Mouse (Mus musculus): Measurements from ENCODE around the gene Asdurf.
A peak's percentile ranks its signal among the peaks of the same experiment; 100 is the strongest.
"Not testable (repeated sequence)": the region's sequence is repeated elsewhere in the genome, so short reads cannot be mapped to it uniquely, and the experiment has no call there.

Asdurf gene

DNA sequence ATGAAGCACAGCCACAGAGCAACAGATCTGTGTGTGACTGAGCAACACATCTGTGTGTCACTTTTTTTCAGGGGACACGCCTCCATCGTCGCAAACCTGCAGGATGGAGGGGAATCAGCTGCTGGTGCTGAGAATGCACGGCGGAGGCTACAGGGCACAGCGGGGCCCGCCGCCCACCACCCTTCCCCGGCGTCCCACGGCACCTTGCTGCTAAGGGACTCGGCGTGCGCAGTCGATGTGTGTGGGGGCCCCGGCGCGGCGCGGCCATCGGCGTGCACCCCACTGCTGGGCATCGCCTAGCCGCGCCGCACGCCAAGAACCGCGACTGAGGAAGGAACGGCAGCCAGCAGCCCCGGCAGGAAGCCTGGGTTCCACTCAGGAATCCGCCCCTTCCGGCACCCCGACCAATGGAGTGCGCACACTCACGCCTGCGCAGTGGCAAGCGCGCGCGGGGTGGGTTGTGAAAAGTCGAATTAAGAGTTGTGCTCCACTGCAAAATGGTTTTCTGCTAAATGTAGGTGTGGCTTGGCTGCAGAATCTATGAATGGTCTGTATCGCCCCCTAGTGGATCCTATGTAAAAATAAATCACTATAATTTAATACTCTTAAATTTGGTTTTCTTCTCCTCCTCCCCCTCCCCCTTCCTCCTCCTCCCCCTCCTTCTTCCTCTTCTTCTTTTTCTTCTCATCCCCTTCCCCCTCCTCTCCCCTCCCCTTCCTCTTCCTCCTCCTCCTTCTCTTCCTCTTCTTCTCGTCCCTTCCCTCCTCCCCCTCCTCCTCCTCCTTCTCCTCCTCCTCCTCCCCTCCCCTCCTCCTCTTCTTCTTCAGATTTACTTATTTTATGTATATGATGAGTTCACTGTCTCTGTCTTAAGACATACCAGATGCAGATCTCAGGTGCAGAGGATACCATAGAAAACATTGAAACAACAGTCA, at the start of gene Asdurf, which contains the start of the genes Gm28551 and Asnsd1:
Gene Asdurf, minus strand, starts transcription at position 293 of the 935 bp plus-strand sequence.
Gene Gm28551, minus strand, starts transcription at position 341 of the 935 bp plus-strand sequence.
Gene Asnsd1, minus strand, starts transcription at position 426 of the 935 bp plus-strand sequence.
- peak; percentile 96 for DNase-seq (ENCODE audit: low spot score)

DNA sequence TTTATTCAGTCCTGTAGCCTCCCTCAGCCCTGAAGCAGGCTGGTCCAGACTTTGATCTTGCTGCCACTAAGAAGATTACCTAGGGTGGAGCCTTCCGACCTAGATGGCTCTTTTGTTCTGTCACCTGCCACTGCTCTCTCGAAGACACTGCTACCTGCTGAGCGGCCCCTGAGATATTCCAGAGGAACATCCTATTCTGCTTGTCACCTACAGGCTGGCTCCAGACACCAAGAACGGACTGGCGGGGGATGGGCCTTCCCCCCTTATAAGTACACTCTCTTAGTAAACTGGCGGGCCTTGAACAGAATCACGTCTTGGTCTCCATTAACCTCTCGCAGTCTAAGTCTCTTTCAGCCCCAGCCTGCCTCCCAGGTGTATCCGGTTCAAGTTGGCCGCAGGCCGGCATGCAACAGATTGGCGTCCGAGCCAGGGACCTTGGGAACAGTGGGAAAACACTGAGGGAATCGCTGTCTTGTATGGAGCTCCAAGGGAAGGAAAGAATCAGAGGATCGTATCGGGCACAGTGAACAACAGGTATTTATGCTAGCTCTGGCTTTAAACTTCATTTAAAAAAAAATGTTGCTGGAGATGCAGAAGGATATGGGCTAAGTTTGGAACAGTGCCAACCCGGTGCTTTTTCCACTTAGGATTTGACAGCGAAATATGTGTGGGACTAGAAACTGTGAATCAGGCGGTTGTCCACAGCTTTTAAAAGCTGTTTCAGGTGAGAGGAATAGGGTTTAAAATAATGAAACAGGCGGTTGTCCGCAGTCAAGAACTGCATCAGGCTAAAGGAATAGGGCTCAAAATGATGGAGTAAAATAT, 41.7 kb upstream of the Asdurf start:
- DNase-seq (ENCODE audit: low spot score): not testable (repeated sequence)

DNA sequence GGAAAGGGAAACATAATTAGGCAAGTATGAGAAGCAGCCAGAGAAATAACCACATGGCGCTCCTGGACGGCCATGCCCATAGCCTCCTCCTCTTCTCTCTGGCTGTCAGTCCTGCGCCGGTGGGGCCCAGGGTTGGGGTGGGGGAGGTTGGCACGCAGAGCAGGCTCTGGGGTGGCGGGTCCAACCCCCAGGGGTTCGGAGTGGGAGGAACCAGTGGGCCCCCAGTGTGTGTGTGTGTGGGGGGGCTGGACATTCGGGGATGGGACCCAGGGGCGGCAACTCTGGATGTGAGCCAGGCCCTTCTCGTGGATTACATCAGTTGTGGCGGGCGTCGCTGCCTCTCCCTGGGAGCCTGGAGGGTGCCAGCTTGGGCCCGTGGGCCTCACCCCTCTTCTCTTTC, 36.3 kb upstream of the Asdurf start:
- no peak for DNase-seq (ENCODE audit: low spot score)

DNA sequence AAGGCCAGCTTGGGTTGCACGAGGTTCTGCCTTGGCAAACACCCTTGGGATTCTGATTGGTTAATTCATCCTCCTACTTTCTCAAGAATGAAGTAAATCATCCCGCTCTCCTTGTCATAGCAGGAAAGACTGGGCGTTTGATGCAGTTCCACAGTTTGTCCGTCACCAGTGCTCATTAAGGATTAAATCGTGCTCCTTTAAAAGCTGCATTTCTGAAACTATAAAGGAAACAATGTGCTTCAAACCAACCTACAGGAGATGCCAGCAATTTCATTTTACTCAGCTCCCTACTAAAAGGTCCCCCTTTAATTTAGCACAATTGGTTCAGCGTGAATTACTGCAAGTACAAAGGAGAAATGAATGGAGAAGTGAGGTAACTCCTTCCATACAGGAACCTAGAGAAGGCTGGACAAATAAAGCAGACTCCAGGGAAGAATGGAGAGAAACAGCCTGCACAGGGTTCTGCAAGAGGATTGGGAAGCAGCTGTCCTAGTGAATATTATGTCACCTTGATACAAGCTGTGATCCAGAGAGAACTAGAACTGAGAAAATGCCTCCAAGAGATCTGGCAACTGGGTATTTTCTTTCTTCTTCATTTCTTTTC, 31.8 kb upstream of the Asdurf start:
- DNase-seq (ENCODE audit: low spot score): no peak

DNA sequence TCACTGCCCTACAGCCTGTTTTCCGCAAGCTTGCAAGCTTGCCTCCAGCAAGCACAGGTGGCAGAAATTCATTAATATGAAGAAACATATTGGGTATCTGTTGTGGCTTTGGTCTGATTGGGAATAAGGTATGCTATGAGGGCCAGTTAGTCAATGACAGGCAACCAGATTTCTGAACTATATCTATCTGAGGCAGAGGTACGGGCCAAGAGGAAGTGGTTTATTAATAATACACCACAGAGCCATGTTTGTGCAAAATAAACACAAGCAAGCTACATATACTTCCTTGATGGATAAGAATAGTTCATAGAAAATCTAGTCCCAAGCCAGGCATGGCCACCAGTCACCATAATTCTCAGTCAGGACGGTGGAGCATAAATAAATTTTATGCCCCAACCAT, 25.3 kb upstream of the Asdurf start:
- no peak for DNase-seq (ENCODE audit: low spot score)

DNA sequence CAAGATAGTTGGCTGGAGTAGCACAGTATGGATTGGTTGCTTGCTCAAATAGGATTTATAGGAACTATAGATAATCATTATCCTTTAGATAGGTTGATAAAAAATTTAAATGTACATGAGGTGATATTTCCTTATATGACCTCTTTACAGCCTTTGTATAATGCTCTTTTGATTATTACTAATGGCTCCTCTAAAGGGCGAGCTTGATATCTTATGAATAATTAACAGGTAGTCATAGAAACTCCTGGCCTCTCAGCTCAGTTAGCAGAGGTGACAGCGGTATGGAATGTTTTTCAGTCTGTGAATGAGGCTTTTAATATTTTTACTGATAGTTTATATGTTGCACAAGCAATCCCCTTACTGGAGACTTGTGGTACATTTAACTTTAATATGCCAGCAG, 23.5 kb upstream of the Asdurf start:
- not testable (repeated sequence) for DNase-seq (ENCODE audit: low spot score)

DNA sequence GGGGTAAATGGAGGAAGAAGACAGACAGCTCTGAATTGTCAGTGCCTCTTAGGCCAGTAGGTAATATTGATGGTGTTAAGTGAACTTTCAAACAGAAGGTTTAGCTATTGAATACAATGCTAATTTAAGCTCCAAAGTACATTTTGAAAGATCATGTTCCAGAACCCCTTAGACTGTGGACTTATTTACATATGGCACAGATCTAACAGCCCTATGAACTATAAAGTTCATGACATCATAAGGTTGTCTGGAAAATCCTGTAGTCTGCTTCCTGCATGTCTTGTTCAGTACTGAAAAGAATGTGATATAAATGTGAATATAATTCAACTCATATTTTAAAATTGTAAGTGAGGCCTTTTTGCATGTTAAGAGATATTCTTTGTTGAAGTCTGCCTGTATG, 6.6 kb upstream of the Asdurf start:
- DNase-seq (ENCODE audit: low spot score): no peak

DNA sequence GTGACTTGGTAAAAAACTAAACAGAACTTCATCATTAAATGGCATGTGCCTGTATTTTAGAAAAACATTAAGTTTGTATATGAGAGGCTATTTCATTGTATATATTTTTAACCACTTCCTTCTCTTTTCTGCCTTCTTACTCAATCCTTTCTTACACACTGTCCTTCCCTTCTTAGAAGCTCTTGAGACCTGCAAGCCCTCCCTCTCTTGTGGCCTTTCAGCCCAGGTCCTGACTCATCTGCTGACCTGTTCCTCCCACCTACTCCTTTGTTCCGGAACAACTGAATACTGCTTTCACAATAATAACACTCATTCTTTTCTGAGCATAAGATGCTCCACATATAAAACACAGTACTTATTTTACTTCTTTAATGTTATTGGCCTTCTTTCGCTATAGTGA, 11.3 kb downstream of the Asdurf start:
- DNase-seq (ENCODE audit: low spot score): no peak

DNA sequence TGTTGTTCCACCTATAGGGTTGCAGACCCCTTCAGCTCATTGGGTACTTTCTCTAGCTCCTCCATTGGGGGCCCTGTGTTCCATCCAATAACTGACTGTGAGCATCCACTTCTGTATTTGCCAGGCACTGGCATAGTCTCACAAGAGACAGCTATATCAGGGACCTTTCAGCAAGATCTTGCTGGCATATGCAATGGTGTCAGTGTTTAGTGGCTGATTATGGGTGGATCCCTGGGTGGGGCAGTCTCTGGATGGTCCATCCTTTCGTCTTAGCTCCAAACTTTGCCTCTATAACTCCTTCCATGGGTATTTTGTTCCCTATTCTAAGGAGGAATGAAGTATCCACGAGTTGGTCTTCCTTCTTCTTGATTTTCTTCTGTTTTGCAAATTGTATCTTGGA, 15.0 kb downstream of the Asdurf start:
- DNase-seq (ENCODE audit: low spot score): not testable (repeated sequence)

DNA sequence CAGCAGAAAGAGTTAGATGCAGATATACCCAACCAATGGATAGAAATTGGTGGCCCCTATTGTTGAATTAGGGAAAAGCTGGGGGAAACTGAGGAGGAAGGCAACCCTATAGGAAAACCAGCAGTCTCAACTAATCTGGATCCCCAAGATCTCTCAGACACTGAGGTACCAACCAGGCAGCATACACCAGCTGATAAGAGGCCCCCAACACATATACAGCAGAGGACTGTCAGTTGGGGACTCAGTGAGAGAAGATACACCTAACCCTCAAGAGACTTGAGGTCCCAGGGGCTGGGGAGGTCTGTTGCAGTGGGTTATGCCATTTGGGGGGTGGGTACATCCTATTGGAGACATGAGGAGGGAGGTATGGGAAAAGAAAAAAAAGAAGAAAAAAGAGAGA, 17.0 kb downstream of the Asdurf start:
- DNase-seq (ENCODE audit: low spot score): no peak

DNA sequence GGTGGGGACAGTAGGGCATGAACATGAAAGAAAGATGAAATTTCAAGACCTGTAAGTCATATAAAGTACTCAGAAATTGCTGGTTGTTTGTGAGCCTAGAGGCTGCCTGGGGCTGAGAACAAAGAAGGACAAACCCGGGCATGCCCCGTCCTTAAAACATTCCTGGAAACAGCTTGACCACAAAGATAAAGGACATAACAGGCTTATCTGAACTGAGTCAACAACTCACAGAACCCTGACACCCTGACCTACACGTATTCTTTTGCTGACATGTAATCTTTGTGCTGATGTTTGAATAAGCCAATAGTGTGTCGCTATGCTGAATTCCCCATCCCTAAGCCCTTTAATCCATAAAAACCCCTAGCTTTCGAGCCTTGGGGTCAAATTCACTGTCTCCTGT, 18.9 kb downstream of the Asdurf start:
- not testable (repeated sequence) for DNase-seq (ENCODE audit: low spot score)

DNA sequence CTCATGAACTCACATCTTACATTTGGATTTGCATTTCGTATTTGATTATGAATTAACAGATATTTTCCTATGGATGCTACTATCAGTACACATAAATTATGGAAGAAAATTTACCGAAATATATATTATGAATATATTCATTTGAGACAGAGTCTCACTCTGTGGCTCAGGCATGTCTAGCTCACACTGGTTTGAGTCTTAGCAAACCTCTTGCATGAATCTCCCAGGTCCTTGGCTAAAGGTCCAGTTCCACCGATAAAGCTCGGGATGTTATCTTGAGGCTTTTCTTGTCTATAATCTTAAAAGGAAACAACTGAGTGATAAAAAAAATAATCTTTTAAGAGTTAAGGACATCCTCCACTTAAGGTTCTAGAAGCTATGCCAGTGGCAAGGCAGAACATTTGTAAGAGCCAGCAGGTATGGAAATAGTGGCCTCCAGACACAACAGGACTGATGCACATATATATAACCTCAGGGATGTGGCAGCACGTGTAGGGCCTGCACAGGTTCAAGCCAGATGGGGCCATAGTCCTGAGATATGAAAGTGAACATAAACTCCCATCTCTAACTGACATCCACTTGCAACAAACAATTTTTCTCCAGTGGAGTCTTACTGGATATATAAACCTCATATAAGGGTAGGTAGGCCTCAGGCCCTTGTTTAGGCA, 27.5 kb downstream of the Asdurf start:
- no peak for DNase-seq (ENCODE audit: low spot score)

DNA sequence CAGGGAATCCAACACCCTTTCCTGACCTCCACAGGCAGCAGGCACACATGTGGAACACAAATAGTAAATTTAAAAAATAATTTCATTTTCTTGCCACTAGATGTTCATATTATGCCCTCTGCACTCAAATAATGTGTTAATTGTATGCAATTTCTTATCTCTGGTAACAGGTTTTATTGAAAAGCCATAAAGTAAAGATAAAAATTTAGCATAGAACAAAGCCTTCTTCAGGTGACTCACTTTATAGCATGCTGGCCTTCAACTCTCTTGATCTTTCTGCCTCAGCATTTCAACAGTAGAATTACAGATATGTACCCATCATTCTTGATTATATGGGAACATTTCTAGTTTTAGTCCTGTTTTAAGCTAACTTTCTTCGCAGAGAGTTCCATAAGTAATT, 28.1 kb downstream of the Asdurf start:
- no peak for DNase-seq (ENCODE audit: low spot score)

DNA sequence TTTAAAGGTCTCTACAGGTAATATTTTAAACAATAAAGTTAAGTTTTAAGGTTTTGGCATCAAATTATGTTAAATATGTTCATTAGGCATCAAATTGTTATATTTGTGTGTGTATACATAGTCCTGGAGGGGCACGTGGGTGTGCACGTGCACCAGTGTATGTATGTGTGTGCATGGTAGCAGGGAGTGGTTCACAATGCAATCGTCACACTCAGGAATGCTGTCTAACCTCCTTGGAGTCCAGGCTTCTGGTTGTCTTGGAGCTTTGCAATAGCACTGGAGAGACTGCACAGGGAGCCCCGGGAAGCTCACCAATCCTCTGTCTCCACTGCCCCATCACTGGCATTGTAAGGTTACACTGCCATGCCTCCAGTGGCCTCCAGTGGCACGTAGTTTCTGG, 29.2 kb downstream of the Asdurf start:
- no peak for DNase-seq (ENCODE audit: low spot score)

DNA sequence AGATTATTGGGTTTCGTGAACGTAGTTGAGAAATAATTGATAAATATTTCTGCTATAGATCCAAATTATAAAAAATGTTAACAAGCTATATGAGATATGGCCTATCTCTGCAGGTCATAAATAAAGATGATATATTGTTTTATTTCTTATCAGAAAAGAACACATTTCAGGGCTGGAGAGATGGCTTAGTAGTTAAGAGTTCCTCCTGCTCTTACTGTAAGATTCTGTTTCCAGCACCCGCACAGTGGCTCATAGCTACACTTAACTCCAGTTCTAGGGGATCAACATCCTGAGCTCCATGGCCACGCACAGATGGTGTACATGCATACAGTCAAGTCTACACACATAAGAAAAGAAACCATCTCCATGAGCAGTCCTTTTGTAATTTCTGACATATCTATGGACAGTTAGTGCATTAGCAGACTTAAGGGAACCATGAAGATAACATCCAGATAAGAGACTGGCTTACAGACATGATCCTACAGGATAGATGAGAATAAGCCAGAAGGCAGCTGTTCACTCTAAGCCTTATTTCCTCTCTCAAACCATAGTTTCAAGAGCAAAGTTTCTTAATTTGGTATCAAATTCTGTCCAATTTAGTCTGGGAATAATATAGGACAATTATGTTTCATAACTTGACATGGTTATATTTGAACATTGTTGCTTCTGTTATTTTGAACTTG, 30.6 kb downstream of the Asdurf start:
- no peak for DNase-seq (ENCODE audit: low spot score)

DNA sequence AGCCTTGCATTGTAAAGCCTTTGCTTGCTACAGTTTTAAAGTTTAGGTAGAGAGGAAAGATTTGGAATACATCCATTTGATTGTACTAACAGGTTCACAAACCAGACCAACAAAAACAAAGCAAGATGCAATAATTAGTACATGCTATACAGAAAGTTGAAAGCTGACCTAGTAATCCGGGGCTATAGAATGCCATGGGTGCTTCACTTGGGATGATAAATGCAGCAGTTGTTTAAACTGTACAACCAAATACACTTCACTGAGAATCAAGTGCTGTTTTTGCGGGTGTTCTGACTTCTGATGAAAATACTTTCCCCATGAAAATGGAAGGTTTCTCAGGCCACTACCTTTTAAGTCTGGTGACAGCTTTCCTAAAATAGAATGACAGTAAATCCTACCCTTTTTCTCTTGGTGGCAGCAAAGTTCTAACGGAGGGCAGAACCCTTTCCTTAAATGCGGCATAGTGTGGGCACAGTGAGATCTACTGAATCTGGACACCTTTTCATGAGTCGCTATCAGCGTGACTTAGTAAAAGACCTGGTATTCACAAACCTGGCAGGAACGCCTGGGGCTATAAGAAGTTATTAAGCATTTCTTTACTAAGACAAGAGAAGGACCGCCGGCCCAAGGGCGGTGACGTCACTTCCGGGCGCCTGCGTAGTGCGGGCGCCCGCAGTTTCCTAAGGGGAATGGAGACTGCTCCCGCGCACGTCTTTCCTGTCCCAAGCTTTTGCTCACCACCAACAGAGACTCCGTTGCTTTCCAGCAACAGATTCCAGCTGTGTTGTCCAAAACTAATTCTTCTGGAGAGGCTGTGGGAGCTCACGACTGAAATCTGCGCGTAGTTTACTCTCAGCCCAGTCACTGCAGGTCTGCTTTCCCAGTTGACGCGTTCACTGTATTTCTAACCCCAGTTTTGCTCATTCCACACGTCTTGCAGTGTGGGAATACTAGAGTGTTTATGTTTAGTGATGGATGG, 39.1 kb downstream of the Asdurf start, which contains the start of gene Osgepl1:
Gene Osgepl1, plus strand, starts transcription at position 636 of the 979 bp plus-strand sequence.
- peak; percentile 79 for DNase-seq (ENCODE audit: low spot score)

DNA sequence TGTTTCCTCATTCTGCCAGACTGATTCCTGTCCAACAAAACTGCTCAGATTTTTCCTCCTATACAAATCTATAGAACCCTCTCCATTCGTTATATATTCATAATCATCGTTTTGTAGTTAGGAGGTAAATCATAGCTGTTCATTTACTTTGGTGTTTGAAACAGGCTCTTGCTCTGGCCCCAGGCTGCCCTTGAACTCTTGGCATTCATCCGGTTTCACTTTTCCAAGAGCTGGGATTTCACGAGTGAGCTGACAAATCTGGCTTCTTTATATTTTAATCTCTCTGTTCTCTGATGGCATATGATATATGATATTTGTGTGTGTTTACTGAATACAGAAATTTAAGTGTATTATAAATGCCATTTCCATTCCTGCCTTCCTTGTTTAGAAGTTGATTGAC, 51.9 kb downstream of the Asdurf start:
- no peak for DNase-seq (ENCODE audit: low spot score)

All from left cerebral cortex, adult 11 months (tissue).